Mouse (Mus musculus) MEL-GATA-1-ER (cell line): Measurements from ENCODE around the gene Olfr1462.

Experiments
- DNase-seq: peaks from one replicate; pipeline ENCODE4 v3.0.0-alpha.2; 2012; ENCODE audit warnings: low read depth; ENCODE audit errors: extremely low read depth

Olfr1462 gene

DNA sequence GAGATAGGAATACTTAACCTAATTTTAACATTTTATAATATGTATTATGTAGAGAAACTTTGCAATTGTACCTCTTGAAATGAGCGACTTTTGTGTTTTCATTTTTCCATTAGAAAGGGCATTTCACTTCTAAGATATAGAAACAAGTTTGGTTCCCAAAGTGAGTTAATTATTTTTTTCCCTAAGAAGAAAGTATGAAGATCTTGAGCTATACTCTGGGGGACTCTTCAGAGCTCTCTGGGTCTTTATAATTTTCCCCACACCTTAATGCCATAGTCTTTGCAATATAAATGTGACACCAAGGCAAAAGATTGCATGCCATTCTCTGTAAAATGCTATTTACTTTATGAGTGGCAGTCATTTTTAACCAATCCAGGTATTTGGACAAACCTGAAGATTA is at the start of gene Olfr1462:
Gene Olfr1462, plus strand, starts transcription at position 301 of the 400 bp plus-strand sequence.
- DNase-seq = no peak

DNA sequence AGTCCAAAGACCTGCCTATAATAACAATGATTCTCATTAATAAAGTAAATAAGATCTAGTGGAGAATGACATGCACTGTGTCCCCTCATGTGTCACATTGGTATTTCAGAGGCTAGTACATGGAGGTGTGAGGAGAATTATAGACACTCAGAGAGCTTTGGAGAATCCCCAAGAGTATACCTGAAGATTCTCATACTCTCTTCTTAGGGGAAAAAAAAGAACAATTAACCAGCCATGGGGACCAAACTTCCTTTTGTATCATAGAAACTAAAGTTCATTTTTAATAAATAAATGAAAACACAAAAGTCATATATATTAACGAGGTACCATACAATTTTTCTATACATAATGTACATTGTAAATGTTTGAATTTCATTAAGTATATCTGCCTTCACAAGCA is 36.1 kb upstream of the Olfr1462 start, which contains the start of gene Olfr1459:
Gene Olfr1459, minus strand, starts transcription at position 101 of the 400 bp plus-strand sequence.
- DNase-seq = no peak

DNA sequence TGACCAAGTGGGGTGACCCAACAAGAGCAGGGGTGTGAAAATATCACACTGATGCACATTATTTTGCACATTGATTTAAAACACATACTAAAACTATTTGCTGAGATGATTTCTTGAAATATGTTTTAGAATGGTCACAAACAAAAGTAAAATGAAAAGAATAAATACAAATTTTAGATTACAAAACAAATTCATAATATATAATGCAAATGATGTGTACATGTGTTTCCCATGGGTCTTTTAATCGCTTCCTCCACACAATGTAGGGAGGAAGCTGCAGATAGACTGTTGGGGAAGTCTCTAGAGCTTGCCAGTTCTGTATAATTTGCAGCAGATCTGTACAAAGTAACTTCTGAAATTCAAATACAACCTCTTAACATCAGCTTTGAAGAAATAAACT is 22.8 kb upstream of the Olfr1462 start, which contains the start of gene Olfr1461:
Gene Olfr1461, plus strand, starts transcription at position 301 of the 400 bp plus-strand sequence.
- no peak for DNase-seq

DNA sequence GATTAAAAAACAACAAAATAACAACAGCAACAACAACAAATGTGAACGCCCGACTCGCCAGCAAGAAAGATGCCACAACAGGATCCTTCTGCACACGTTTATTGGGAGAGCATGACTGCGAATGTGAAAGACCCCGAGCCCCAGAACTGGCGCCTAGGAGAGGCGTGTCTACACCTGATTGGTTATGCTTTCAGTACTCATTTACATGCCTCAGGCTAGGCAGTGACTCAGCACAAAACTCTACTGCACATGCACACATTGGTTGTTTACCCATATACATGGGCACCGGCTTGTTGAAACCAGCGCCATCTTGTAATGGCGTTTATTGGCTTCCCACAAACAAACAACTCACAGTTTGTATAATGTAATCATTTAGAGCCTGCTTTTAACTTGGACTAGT is 36.1 kb downstream of the Olfr1462 start:
- no peak for DNase-seq

DNA sequence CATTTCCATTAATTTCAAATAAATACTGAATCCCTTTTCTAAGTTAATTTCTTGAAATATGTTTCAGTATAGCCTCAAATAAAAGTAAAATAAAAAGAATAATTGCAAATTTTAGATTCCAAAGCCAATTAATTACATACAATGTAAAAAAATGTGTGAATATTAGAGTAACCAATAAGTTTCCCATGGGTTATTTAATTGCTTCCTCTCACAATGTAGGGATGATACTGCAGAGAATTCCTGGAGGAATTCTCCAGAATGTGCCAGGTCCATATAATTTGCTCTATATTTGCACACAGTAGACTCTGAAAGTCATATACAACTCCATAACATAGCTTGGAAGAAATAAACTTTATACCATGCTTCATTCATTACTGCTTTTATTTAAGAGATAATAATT is 45.5 kb downstream of the Olfr1462 start, which contains the start of gene Olfr1463:
Gene Olfr1463, plus strand, starts transcription at position 301 of the 400 bp plus-strand sequence.
- DNase-seq = no peak
